Mouse (Mus musculus): ENCODE data around the gene Tnfsf8. TPM values are rescaled to one million over a fixed set of nuclear protein-coding genes. Genes with fewer than 3 reads are reported as not detected.

Gene Tnfsf8
- polyA plus RNA-seq, 1 experiment from 2014 or later: 0.12 TPM

DNA sequence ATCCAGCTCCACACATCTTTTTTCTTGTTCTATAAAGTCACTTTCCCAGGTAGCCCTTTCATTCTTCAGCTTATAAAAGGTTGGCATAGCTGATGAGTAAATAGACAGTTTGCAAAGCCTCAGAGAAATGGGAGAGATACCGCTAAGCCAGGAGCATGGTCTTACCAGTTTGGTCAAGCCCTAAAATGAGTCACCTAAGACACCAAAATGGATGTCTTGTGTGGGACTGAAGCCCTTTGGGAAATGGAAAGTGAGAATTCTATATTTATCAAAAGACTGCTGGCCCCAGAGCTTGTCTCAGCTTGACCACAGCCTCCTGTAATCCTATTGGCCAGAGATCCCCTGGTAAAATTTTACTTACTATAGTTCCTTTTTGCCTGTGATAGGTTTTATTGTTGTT, 9.5 kb upstream of the Tnfsf8 start:
- H3K27ac ChIP-seq (ENCODE audit: low read length): no peak overlapping the region
- H3K4me2 ChIP-seq (ENCODE audit: low read depth, low read length): no peak overlapping the region
- no peak for ATAC-seq (replicated peaks; ENCODE audit: extremely low read depth, insufficient read depth, low FRiP score)
- H3K4me3 ChIP-seq (ENCODE audit: low read length): no peak overlapping the region
- H3K9ac ChIP-seq (ENCODE audit: low read length): no peak overlapping the region
- no peaks in the 10 kb centered on the region for H3K27me3 ChIP-seq (ENCODE audit: control insufficient read depth, insufficient read depth, low read length)
- no peaks in the 10 kb centered on the region for H3K9me3 ChIP-seq (replicated peaks; ENCODE audit: control insufficient read depth, low read length)
- 95% methylated on average over 1 of the region's 1 CpGs for WGBS
- no peaks in the 10 kb centered on the region for H3K4me1 ChIP-seq (ENCODE audit: control insufficient read depth, insufficient read depth, low read length)
- no peaks in the 10 kb centered on the region for H3K36me3 ChIP-seq (ENCODE audit: control insufficient read depth, insufficient read depth)

DNA sequence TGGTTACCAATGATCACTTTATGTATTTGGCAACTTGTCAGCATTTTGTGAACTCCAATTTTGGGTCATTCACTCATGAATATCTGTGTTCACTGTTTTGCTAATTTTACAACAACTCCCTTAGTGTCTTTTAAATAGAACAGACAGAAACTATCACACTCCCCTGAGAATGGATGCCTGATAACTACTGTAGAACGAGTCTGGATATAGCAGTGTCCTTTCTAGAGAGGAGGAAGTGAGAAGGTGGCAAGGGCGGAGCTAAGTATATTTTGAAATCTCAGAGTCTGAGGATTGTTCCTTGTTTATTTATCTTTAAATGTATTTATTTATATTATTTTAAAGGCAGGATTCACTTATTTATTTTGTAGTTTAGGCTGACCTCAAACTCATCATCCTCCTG, 7.6 kb upstream of the Tnfsf8 start:
- H3K36me3 ChIP-seq (ENCODE audit: control insufficient read depth, insufficient read depth): no peaks in the 10 kb centered on the region
- H3K9ac ChIP-seq (ENCODE audit: low read length): no peak overlapping the region
- ATAC-seq (replicated peaks; ENCODE audit: extremely low read depth, insufficient read depth, low FRiP score): no peak
- H3K27me3 ChIP-seq (ENCODE audit: control insufficient read depth, insufficient read depth, low read length): 0 out of 2 replicates have a peak, but pooled peaks cover 3% of the 10 kb centered on the region
- H3K4me2 ChIP-seq (ENCODE audit: low read depth, low read length): no peak overlapping the region
- H3K27ac ChIP-seq (ENCODE audit: low read length): no peak overlapping the region
- H3K9me3 ChIP-seq (replicated peaks; ENCODE audit: control insufficient read depth, low read length): no peaks in the 10 kb centered on the region
- WGBS: 48% methylated on average over 2 of the region's 2 CpGs
- no peak overlapping the region for H3K4me3 ChIP-seq (ENCODE audit: low read length)
- H3K4me1 ChIP-seq (ENCODE audit: control insufficient read depth, insufficient read depth, low read length): no peaks in the 10 kb centered on the region

DNA sequence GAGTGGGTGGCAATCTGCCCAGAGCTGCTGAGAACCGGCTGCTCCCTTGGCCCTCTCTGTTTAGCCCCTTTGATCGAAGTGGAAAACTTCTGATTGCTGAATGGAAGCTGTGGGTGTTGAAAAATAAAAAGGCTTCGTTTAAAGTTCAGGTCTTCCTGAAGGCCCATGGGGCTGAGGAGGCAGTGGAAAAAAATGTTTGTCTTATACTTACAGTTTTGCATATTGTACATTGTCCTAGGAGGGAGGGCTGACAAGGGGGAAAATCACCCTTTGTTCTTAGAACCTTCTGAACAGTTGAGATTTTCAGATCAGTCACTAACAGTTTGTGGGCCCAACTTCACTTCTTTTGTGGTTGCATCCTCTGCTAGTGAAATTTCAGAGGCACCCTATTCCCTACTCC, 1.8 kb upstream of the Tnfsf8 start:
- Histone ChIP-seq H3K9me3 (replicated peaks; ENCODE audit: control insufficient read depth, low read length) (no peaks in the 10 kb centered on the region), H3K27me3 (ENCODE audit: control insufficient read depth, insufficient read depth, low read length) (0 out of 2 replicates have a peak, but pooled peaks cover 3% of the 10 kb centered on the region), H3K27ac (ENCODE audit: low read length) (no peak overlapping the region), H3K36me3 (ENCODE audit: control insufficient read depth, insufficient read depth) (no peaks in the 10 kb centered on the region), H3K9ac (ENCODE audit: low read length) (no peak overlapping the region), H3K4me1 (ENCODE audit: control insufficient read depth, insufficient read depth, low read length) (peaks cover 4% of the 10 kb centered on the region; the same call in 1 of the 2 replicates), H3K4me2 (ENCODE audit: low read depth, low read length) (no peak overlapping the region), H3K4me3 (ENCODE audit: low read length) (no peak overlapping the region)
- ATAC-seq (replicated peaks; ENCODE audit: extremely low read depth, insufficient read depth, low FRiP score): no peak
- 48% methylated on average over 3 of the region's 3 CpGs for WGBS

DNA sequence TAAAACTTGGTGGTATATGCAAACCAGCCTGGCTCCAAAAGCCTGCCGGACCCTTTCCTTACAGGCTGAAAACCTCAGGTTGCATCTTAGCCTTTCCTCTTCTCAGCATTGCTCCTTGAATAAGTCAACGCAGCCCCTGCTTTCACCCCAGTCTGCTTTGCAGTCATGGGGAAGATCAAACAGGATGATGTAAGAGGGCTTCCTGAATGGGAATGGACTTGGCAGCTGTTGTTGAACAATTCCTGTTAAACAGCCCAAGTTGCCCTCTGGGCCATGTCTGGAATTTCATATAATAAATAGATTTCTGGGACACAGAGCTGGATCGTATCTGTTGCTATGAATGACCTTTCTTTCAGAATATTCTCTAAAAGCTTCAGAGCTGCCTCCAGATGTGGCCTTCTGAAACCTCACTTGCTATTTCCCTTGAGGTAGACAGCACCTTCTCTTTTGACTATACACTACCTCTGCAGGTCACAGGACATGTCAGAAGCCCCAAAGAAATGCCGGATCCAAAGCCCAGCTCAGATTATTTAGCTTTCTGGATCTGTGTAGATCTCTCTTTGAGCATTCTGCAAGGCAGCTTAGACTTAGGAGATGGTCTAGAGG, 1.0 kb upstream of the Tnfsf8 start:
- Histone ChIP-seq H3K27me3 (ENCODE audit: control insufficient read depth, insufficient read depth, low read length) (0 out of 2 replicates have a peak, but pooled peaks cover 5% of the 10 kb centered on the region), H3K27ac (ENCODE audit: low read length) (no peak overlapping the region), H3K36me3 (ENCODE audit: control insufficient read depth, insufficient read depth) (no peaks in the 10 kb centered on the region), H3K4me3 (ENCODE audit: low read length) (no peak overlapping the region), H3K4me1 (ENCODE audit: control insufficient read depth, insufficient read depth, low read length) (peaks cover 4% of the 10 kb centered on the region; the same call in 1 of the 2 replicates), H3K9ac (ENCODE audit: low read length) (no peak overlapping the region), H3K4me2 (ENCODE audit: low read depth, low read length) (no peak overlapping the region), H3K9me3 (replicated peaks; ENCODE audit: control insufficient read depth, low read length) (no peaks in the 10 kb centered on the region)
- ATAC-seq (replicated peaks; ENCODE audit: extremely low read depth, insufficient read depth, low FRiP score): no peak; the same call in 1 of the 2 replicates
- WGBS: 50% methylated on average over 4 of the region's 4 CpGs

DNA sequence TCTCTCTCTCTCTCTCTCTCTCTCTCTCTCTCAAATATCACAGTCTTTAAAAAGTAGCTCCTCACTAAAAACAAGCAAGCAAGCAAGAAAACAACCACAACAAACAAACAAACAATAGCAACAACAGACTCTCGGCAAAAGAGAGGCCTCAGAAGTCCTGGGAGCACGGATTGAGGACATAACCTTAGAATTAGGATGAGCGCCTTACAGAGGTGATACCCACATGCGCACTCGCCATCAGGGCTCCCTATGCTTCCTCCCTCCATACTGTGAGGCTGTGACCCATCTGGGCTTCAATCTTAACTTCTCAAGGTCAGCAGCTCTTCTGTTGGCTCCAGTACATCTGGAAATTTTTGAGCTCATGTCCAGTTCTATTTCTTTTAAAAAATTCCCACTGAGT, 911 bp downstream of the Tnfsf8 start:
- Histone ChIP-seq H3K27me3 (ENCODE audit: control insufficient read depth, insufficient read depth, low read length) (0 out of 2 replicates have a peak, but pooled peaks cover 5% of the 10 kb centered on the region), H3K4me1 (ENCODE audit: control insufficient read depth, insufficient read depth, low read length) (peaks cover 4% of the 10 kb centered on the region; the same call in 1 of the 2 replicates), H3K4me2 (ENCODE audit: low read depth, low read length) (no peak overlapping the region), H3K27ac (ENCODE audit: low read length) (no peak overlapping the region), H3K9ac (ENCODE audit: low read length) (no peak overlapping the region), H3K4me3 (ENCODE audit: low read length) (no peak overlapping the region), H3K36me3 (ENCODE audit: control insufficient read depth, insufficient read depth) (no peaks in the 10 kb centered on the region), H3K9me3 (replicated peaks; ENCODE audit: control insufficient read depth, low read length) (no peaks in the 10 kb centered on the region)
- ATAC-seq (replicated peaks; ENCODE audit: extremely low read depth, insufficient read depth, low FRiP score): no peak
- 79% methylated on average over 5 of the region's 5 CpGs for WGBS

DNA sequence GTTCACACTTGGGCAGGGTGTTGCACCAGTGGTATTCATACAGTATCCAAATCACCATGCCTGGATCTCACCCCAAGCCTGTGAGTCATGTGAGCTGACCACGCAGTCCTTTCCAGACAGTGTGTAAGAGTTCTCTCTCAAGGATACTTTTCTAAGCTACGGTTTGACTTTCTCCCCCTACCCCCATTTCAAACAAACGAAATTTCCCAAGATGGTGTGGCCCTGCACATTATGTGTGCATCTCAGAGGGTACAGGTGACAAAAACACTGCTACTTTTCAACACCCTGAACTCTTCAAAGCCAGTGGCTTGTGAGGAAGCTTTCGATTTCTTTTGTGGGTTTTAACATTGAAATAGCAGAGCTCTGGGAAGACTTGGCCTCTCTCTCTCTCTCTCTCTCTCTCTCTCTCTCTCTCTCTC, 1.4 kb downstream of the Tnfsf8 start:
- ATAC-seq (replicated peaks; ENCODE audit: extremely low read depth, insufficient read depth, low FRiP score): no peak
- no peak overlapping the region for H3K4me3 ChIP-seq (ENCODE audit: low read length)
- WGBS: 66% methylated on average over 4 of the region's 4 CpGs
- peaks cover 4% of the 10 kb centered on the region; the same call in 1 of the 2 replicates for H3K4me1 ChIP-seq (ENCODE audit: control insufficient read depth, insufficient read depth, low read length)
- H3K36me3 ChIP-seq (ENCODE audit: control insufficient read depth, insufficient read depth): no peaks in the 10 kb centered on the region
- no peak overlapping the region for H3K9ac ChIP-seq (ENCODE audit: low read length)
- H3K4me2 ChIP-seq (ENCODE audit: low read depth, low read length): no peak overlapping the region
- no peak overlapping the region for H3K27ac ChIP-seq (ENCODE audit: low read length)
- H3K27me3 ChIP-seq (ENCODE audit: control insufficient read depth, insufficient read depth, low read length): 0 out of 2 replicates have a peak, but pooled peaks cover 5% of the 10 kb centered on the region
- no peaks in the 10 kb centered on the region for H3K9me3 ChIP-seq (replicated peaks; ENCODE audit: control insufficient read depth, low read length)

DNA sequence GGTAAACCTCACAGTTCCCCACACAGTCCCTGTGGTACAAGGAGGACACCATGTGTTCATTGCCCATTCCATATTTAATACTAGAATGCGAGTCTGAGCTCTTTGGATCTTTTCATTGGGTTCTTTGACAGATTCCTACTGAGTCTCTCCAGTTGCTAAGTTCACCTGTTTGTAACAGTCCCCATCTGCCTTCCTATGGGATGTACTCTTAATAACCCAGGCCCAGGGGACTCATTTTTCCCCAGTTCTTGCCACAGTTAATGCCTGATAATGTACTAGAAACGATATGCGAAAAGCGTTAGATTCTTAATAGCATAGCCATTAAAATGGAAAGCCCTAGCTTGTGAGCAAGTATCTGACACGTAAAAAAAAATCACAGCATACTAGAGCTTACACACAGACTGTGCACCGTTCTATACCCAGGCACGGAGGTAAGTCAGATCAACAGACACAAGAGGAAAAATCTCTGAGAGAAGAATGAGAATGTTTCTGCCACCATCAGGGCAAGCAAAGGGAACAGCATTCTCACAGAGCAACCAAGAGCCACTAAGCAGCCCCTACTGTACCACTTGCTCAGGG, 2.4 kb downstream of the Tnfsf8 start:
- H3K4me1 ChIP-seq (ENCODE audit: control insufficient read depth, insufficient read depth, low read length): peaks cover 4% of the 10 kb centered on the region; the same call in 1 of the 2 replicates
- H3K36me3 ChIP-seq (ENCODE audit: control insufficient read depth, insufficient read depth): no peaks in the 10 kb centered on the region
- no peak overlapping the region for H3K4me3 ChIP-seq (ENCODE audit: low read length)
- WGBS: 86% methylated on average over 7 of the region's 7 CpGs
- no peak overlapping the region for H3K27ac ChIP-seq (ENCODE audit: low read length)
- ATAC-seq (replicated peaks; ENCODE audit: extremely low read depth, insufficient read depth, low FRiP score): no peak
- 0 out of 2 replicates have a peak, but pooled peaks cover 2% of the 10 kb centered on the region for H3K27me3 ChIP-seq (ENCODE audit: control insufficient read depth, insufficient read depth, low read length)
- no peaks in the 10 kb centered on the region for H3K9me3 ChIP-seq (replicated peaks; ENCODE audit: control insufficient read depth, low read length)
- no peak overlapping the region for H3K9ac ChIP-seq (ENCODE audit: low read length)
- H3K4me2 ChIP-seq (ENCODE audit: low read depth, low read length): no peak overlapping the region

DNA sequence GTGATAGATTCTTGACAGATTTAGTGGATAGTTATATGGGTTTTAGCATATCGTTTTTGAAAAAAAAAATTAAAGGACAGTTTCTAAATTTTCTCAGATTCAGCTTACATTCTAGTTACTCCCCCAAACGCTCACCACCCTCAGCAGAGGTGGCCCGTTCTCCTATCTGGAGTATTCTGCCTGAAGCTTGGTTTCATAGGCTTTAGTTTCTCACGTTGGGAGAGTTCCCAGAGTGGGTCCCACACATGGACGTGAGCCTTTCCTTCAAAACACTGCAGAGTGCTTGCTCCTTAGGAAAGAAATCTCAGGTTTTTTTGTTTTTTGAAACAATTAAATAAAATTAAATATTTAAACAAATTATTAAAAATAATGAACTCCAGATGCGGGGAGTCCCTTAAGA, 4.4 kb downstream of the Tnfsf8 start:
- Histone ChIP-seq H3K4me1 (ENCODE audit: control insufficient read depth, insufficient read depth, low read length) (no peaks in the 10 kb centered on the region), H3K27me3 (ENCODE audit: control insufficient read depth, insufficient read depth, low read length) (0 out of 2 replicates have a peak, but pooled peaks cover 2% of the 10 kb centered on the region), H3K36me3 (ENCODE audit: control insufficient read depth, insufficient read depth) (no peaks in the 10 kb centered on the region), H3K27ac (ENCODE audit: low read length) (no peak overlapping the region), H3K9ac (ENCODE audit: low read length) (no peak overlapping the region), H3K9me3 (replicated peaks; ENCODE audit: control insufficient read depth, low read length) (no peaks in the 10 kb centered on the region), H3K4me3 (ENCODE audit: low read length) (no peak overlapping the region), H3K4me2 (ENCODE audit: low read depth, low read length) (no peak overlapping the region)
- ATAC-seq (replicated peaks; ENCODE audit: extremely low read depth, insufficient read depth, low FRiP score): no peak
- WGBS: 80% methylated on average over 6 of the region's 6 CpGs

DNA sequence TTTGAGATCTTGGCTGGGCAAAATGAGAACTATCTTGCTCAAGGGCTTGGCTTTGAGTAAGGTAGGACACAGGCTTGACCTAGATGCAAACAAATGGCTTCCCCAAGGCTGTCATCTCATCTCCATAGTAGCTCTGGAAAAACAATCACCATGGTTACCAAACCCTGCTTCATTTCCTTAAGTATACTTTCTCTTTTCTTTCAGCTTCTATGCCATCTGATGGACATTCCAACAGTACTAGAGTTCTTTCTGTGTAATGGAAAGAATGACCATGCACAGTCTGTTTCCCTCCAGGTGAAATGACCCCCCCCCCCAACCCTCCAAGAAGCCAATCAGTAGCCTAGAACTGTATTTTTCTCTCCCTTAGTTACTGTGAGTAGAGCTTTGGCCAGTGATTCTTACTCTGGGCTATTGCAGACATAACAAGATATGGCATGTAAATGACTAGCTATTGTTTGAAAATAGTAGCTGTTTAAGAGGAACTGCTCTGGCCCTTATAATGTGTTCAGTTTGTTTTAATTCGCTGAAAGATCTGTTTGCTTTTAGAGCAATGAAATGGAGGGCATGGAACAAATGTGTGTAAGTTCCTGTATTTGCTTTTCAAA, 7.3 kb downstream of the Tnfsf8 start:
- Histone ChIP-seq H3K27me3 (ENCODE audit: control insufficient read depth, insufficient read depth, low read length) (0 out of 2 replicates have a peak, but pooled peaks cover 2% of the 10 kb centered on the region), H3K4me3 (ENCODE audit: low read length) (no peak overlapping the region), H3K9me3 (replicated peaks; ENCODE audit: control insufficient read depth, low read length) (no peaks in the 10 kb centered on the region), H3K4me1 (ENCODE audit: control insufficient read depth, insufficient read depth, low read length) (no peaks in the 10 kb centered on the region), H3K9ac (ENCODE audit: low read length) (no peak overlapping the region), H3K36me3 (ENCODE audit: control insufficient read depth, insufficient read depth) (no peaks in the 10 kb centered on the region), H3K4me2 (ENCODE audit: low read depth, low read length) (no peak overlapping the region), H3K27ac (ENCODE audit: low read length) (no peak overlapping the region)
- no peak for ATAC-seq (replicated peaks; ENCODE audit: extremely low read depth, insufficient read depth, low FRiP score)
- WGBS: 82% methylated on average over 1 of the region's 1 CpGs

All from heart, embryonic 16.5 days (tissue).